Mouse (Mus musculus): ENCODE measurements at regions not wholly inside any gene's neighbourhood (a gene's known extent, or its start where the extent isn't known, plus 50 kb on each side); places are given as distances from the start of the nearest gene placed in this dataset.

DNA sequence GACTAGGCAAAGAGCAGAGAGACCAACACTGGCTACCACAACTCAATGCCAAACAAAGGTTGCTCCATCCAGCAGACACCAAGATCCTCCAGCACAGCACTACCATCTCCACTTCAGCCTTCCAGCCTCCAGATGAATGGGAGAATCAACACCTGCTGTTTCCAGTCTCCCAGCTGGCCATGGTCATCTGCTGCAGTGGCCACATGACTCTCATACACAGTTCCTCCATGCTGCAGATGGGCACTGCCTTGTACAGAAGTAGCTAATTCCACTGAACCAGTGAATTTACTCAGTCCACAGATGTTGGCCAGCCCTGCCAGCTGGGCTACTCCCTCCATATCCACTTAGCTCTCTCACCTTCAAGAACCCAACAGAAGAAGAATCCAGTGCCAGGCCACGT lies 63.0 kb upstream of the Vstm5 start:
- no peak for TF ChIP-seq POLR2A (IDR thresholded peaks at IDR 0.05; ENCODE audit: insufficient read depth, low read depth, low read length)
- TF ChIP-seq CTCF (IDR thresholded peaks at IDR 0.05) = no peak
- no peak for TF ChIP-seq EP300 (IDR thresholded peaks at IDR 0.05; ENCODE audit: insufficient read depth, low read depth, low read length)

All from heart, adult 2 months (tissue).